Mouse (Mus musculus) heart, postnatal 10 days (tissue): ENCODE results near the gene Pih1d1. TPM values are rescaled to one million over a fixed set of nuclear protein-coding genes. Genes with fewer than 3 reads are reported as not detected.

Source experiments
- DNase-seq, 2 experiments: peaks; one replicate each; pipeline ENCODE4 v3.0.0; 2021
- intact Hi-C: fragments of 180-260 bp; cut with DNase I; formaldehyde crosslinking; loops from one replicate; pipeline ENCODE4 v1.15.1; 2025
- microRNA-seq, 2 experiments: library from miRNA; unstranded; fragments of <30 nt; microRNA quantifications; one replicate each; pipeline ENCODE4 v1.2.0; 2022
- total RNA-seq, 2 experiments: library from RNA; stranded (reverse); gene quantifications; 2 replicates each; pipeline ENCODE4 v1.2.3; 2021

Gene Pih1d1
- total RNA-seq, 2 experiments from 2014 or later, result 47.1 to 49.0 TPM

GRCm38 (mm10) chr7:45189600-45189999 lies 35.5 kb downstream of the Pih1d1 start:
- intact Hi-C loops, result no loop called here
- no peak for DNase-seq

- DNase-seq, result no peak
- intact Hi-C loops, result no loop called here
These were observed 36.1 kb downstream of the Pih1d1 start for GRCm38 (mm10) chr7:45190186-45190585.

GRCm38 (mm10) chr7:45191161-45191560 lies 37.1 kb downstream of the Pih1d1 start:
- DNase-seq, result peak in 1 of 2 experiments; percentile 19
- intact Hi-C loops, result no loop called here

DNA sequence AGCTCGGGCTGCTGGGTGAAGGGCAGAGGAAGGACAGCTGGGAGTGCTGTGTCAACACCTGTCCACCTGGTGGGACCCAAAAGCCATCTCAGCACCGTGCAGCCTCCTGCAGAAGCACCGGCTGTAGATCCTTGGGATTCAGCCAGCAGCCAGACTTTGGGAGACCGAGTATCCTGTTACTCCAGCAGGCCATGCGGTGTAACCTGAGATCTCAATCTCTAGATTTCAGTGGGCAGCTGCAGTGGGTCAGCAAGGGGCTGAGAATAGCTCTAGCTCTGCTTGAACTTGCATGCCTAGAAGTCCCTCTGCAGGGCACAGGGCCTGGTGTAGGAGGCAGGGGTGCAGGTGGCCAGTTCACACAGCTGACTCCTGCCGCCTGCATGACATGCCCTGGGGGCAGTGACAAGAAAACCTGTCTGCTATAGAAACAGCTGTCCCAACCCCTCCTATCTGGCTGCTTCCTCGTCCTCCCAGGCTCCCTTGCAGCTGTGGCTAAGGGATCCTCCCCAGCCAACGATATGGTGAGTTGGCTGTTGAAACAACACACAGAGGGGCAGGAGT lies 37.8 kb downstream of the Pih1d1 start:
- DNase-seq, result no peak
- intact Hi-C loops, result no loop called here

DNA sequence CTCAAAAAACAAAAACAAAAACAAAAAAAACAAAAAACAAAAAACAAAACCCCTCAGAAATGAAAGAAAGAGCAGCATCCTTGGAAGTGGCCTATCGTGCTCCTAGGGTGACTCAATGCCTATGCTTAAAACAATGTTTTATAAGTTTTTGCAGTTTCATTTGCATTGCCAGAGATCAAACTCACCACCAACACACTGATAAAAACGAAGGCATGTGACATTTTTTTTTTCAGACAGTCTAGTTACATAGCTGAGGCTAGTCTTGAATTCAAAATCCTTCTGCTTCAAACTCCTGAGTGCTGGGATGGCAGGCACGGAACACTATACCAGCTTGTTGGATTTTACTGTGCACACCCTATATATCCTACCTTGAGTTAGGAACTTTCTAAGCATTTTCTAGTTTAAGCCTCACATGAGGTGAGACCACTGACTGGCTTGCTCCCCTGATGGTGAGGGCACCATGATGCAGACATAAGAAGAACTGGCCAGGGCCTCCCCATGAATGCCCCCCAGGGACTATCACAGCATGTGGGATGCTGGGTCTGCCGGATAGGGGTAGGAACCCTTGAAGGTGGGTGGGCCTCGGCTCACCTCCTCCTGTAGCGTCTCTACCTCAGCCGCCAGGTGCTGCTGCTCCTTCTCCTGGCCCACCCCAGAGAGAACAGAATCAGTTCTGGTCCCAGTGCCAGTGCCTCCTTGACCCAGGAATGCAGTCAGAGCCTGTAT lies 38.6 kb downstream of the Pih1d1 start:
- intact Hi-C loops, result no loop called here
- no peak for DNase-seq

DNA sequence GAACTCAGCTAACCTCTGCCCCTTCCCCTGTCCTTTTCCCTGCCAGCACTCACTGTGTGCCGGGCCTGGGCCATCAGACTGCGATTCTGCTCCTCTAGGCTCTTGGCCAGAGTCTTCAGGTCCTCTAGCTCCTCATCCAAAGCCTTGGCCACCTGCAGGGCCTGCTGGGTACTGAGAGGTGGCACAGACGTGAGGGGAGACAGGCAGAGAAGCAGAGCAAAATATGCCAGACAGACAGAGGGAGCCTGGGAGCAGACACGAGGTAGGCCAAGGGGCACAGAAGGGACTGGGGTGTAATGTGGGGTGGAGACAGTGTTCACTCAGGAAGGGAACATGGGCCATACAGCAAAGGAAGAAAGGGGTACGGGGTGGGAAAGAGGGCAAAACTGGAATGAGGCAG lies 39.3 kb downstream of the Pih1d1 start:
- no peak for DNase-seq
- intact Hi-C loops, result no loop called here

GRCm38 (mm10) chr7:45193871-45194785 lies 40.0 kb downstream of the Pih1d1 start:
- intact Hi-C loops, result no loop called here
- DNase-seq, result no peak

GRCm38 (mm10) chr7:45195341-45196175 lies 41.5 kb downstream of the Pih1d1 start:
- DNase-seq, result peak; percentile 24 to 39
- intact Hi-C loops, result no loop called here

GRCm38 (mm10) chr7:45196176-45196535 lies 42.1 kb downstream of the Pih1d1 start:
- intact Hi-C loops, result no loop called here
- DNase-seq, result no peak

- DNase-seq, result no peak
- intact Hi-C loops, result no loop called here
These were observed 42.9 kb downstream of the Pih1d1 start for GRCm38 (mm10) chr7:45196994-45197393.

DNA sequence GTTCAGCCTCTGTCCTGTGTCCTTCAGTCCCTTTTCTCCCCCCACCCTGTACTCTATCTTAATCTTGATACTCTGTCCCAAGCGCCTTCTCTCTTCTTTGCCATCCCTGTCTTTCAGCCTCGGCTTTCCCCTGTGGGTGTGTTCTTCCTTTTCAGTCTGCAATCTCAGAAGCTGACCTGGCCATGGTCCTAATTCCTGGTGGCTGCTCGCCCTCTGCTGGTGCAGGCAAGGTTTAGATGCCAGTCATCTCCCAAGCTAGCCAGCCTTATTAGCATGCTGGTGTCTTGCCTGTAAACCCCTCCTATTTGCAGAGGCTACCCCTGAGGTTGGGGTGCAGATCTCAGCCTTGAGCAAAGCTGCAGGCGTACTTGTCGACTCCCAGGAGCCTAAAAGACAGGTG lies 44.3 kb downstream of the Pih1d1 start:
- intact Hi-C loops, result loop anchor here (1.0 to 2.0 kb wide), 2 partner anchors 36 to 120 kb away; no protein-coding TSS in a partner anchor
- DNase-seq, result peak; percentile 84 to 87

- DNase-seq, result no peak
- intact Hi-C loops, result loop anchor here (1.0 to 2.0 kb wide), 2 partner anchors 37 to 120 kb away; no protein-coding TSS in a partner anchor
These were observed 44.9 kb downstream of the Pih1d1 start for GRCm38 (mm10) chr7:45198961-45199360.

- intact Hi-C loops, result no loop called here
These were observed 48.6 kb downstream of the Pih1d1 start for GRCm38 (mm10) chr7:45202654-45203053.

DNA sequence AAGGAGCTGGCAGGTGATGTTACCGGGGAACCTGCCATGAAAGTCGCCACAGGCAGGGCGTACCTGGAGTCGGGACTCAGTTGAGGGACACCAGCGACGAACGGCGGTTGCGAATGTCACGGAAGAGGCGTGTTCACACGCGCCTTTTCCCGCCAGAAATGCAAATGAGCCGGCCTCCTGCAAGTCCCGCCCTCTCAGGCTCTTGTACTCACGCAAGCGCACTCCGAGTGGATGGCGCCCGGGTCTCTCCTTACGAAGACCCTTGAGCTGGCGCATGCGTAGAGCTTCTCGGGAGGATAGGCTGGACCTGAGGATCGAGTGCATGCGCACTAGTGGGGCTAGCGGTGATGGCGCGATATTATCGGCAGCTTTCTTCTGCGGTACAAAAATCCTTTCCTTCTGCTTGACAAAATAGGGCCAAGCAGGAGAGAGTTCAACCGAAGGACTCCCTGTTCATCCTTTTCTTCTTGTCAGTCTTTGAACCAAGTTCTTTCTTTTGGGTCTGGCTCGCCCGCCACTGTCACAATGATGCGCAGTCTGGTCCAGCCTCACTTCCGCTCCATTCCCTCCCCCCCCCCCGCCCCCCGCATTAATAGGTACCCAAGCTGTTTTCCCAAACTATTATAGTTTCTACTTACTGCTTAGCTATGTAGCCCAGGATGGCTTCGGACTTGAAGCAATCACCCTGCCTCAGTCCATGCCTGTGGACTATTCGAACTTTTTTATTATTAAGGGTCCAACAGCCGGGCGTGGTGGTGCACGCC lies 50.5 kb downstream of the Pih1d1 start, which contains the start of gene Ccdc155:
Gene Ccdc155, minus strand, starts transcription at position 513 of the 764 bp plus-strand sequence.
- intact Hi-C loops, result no loop called here
- peak; percentile 87 to 89 for DNase-seq

More at GRCm38 (mm10) chr7:45202654-45203053, 48.6 kb downstream of the Pih1d1 start:
- no peak for DNase-seq

DNA sequence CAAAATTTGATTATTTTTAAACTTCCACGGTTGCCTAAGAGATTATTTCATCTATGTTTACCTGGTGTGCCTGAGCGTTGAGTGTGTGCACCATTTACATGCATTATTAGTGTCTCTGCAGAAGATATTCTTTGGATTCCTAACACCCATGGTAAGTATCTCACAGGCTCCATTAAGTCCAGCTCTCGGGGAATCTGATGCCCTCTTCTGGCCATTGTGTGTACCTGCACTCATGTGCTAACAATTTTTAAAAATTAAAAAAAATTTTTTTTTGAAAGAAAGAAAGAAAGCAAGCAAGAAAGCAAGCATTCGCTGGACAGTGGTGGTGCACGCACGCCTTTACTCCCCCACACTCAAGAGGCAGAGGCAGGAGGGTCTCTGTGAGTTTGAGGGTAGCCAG lies 54.2 kb downstream of the Pih1d1 start:
- no peak for DNase-seq
- intact Hi-C loops, result no loop called here

Small RNA genes lying within 50 kb of the gene (microRNA-seq; reads per million reads assigned to microRNA genes)
- gene Mir150 (964 to 1,004 reads per million in 2 experiments), gene Mir5121 (9.0 to 15.3 reads per million in 2 experiments), gene Mir7055 (0 reads per million in 2 experiments)

Other genes with a start within 250 kb of the Pih1d1 start
- 10 to 100 TPM; 90.9 to 91.1 TPM for gene Ap2a1, start 224.8 kb upstream of the Pih1d1 start, total RNA-seq
- not detected for gene Tsks, start 211.1 kb upstream of the Pih1d1 start, total RNA-seq
- gene Cpt1c, start 179.5 kb upstream of the Pih1d1 start, total RNA-seq, result 1 to 10 TPM; 4.1 to 6.2 TPM
- gene Prmt1, start 167.7 kb upstream of the Pih1d1 start, total RNA-seq, result 100 to 1,000 TPM; 198 to 216 TPM
- 10 to 100 TPM; 34.1 to 47.9 TPM for gene Irf3, start 156.7 kb upstream of the Pih1d1 start, total RNA-seq
- gene Bcl2l12, start 155.6 kb upstream of the Pih1d1 start, total RNA-seq, result 10 to 100 TPM; 14.5 to 15.9 TPM
- 10 to 100 TPM; 68.5 to 70.1 TPM for gene Scaf1, start 137.9 kb upstream of the Pih1d1 start, total RNA-seq
- gene Rras, start 136.3 kb upstream of the Pih1d1 start, total RNA-seq, result 10 to 100 TPM; 71.6 to 75.7 TPM
- 10 to 100 TPM; 28.8 to 35.7 TPM for gene Prr12, start 101.4 kb upstream of the Pih1d1 start, total RNA-seq
- gene Nosip, start 91.9 kb upstream of the Pih1d1 start, total RNA-seq, result 10 to 100 TPM; 33.9 to 35.9 TPM
- 10 to 100 TPM; 10.9 to 11.3 TPM for gene Prrg2, start 91.6 kb upstream of the Pih1d1 start, total RNA-seq
- 10 to 100 TPM; 76.5 to 83.4 TPM for gene Rcn3, start 62.1 kb upstream of the Pih1d1 start, total RNA-seq
- gene Fcgrt, start 50.5 kb upstream of the Pih1d1 start, total RNA-seq, result 10 to 100 TPM; 65.4 to 69.2 TPM
- gene Rps11, start 29.9 kb upstream of the Pih1d1 start, total RNA-seq, result 100 to 1,000 TPM; 752 to 773 TPM
- gene Rpl13a, start 25.5 kb upstream of the Pih1d1 start, total RNA-seq, result 100 to 1,000 TPM; 809 to 865 TPM
- gene Gm45713, start 18.1 kb upstream of the Pih1d1 start, total RNA-seq, result not detected
- gene Flt3l, start 17.9 kb upstream of the Pih1d1 start, total RNA-seq, result 1 to 10 TPM; 5.7 to 6.5 TPM
- gene Aldh16a1, start 281 bp downstream of the Pih1d1 start, total RNA-seq, result 10 to 100 TPM; 36.6 to 48.2 TPM
- gene Slc17a7, start 9.6 kb downstream of the Pih1d1 start, total RNA-seq, result 1 to 10 TPM; 6.1 to 6.7 TPM
- not detected for gene Gfy, start 25.3 kb downstream of the Pih1d1 start, total RNA-seq
- gene Pth2, start 26.7 kb downstream of the Pih1d1 start, total RNA-seq, result not detected
- not detected for gene Ccdc155, start 50.6 kb downstream of the Pih1d1 start, total RNA-seq
- gene Dkkl1, start 57.8 kb downstream of the Pih1d1 start, total RNA-seq, result not detected
- gene Tead2, start 61.5 kb downstream of the Pih1d1 start, total RNA-seq, result 10 to 100 TPM; 27.5 to 32.3 TPM
- gene Cd37, start 84.8 kb downstream of the Pih1d1 start, total RNA-seq, result 1 to 10 TPM; 3.0 to 4.0 TPM
- not detected for gene Slc6a16, start 86.8 kb downstream of the Pih1d1 start, total RNA-seq
- gene Slc6a21, start 123.2 kb downstream of the Pih1d1 start, total RNA-seq, result not detected
- 10 to 100 TPM; 21.0 to 26.1 TPM for gene Trpm4, start 179.5 kb downstream of the Pih1d1 start, total RNA-seq
- gene Hrc, start 181.0 kb downstream of the Pih1d1 start, total RNA-seq, result 100 to 1,000 TPM; 320 to 351 TPM
- under 1 TPM; 0.22 to 0.31 TPM for gene Ppfia3, start 212.7 kb downstream of the Pih1d1 start, total RNA-seq
- 1 to 10 TPM in 1 of 2 experiments, under 1 TPM in 1; 0.97 to 1.1 TPM for gene Lin7b, start 216.3 kb downstream of the Pih1d1 start, total RNA-seq
- 100 to 1,000 TPM; 146 to 161 TPM for gene Snrnp70, start 241.4 kb downstream of the Pih1d1 start, total RNA-seq